Mouse (Mus musculus): ENCODE measurements around the gene Pip4k2c. TPM values are rescaled to one million over a fixed set of nuclear protein-coding genes. Genes with fewer than 3 reads are reported as not detected.
"Not testable (repeated sequence)": the region's sequence is repeated elsewhere in the genome, so short reads cannot be mapped to it uniquely, and the experiment has no call there.

Gene Pip4k2c
- total RNA-seq, 1 experiment from 2014 or later, result 28.5 TPM

DNA sequence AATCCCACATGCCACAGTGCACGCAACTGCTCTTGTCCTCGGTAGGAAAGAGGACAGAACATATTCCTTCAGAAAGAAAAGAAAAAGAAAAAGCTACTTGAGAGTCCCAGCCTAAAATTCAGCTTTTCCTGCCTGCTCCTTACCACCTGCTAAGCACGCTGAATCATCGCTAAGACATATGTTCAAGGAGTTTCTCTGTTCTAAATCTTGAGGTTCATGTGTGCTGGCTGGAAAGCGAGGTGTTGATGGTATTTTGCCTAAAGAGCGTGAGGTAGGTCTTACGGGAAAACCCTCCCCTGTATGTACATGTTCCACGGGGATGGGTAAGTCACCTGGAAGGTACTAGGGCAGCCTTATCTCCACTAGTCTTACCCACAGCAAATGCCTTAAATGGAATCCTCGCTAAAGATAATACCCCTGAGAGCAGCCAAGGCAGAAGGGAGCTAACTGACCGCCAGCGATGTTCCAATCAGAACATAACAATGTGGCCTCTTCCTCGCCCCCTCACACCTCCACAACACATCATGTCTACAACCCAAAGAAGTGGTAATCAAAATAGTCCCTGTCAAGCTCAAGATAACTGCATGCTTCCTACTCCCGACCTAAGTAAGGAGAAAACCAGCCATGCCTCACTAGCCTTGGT is 1.3 kb downstream of the Pip4k2c start:
- no peak for DNase-seq

- no peak for DNase-seq
These were observed 2.5 kb downstream of the Pip4k2c start for GRCm38 (mm10) chr10:127208921-127209320.

GRCm38 (mm10) chr10:127205373-127205772 is 6.0 kb downstream of the Pip4k2c start:
- DNase-seq, result no peak

GRCm38 (mm10) chr10:127204589-127204988 is 6.8 kb downstream of the Pip4k2c start:
- no peak for DNase-seq

DNA sequence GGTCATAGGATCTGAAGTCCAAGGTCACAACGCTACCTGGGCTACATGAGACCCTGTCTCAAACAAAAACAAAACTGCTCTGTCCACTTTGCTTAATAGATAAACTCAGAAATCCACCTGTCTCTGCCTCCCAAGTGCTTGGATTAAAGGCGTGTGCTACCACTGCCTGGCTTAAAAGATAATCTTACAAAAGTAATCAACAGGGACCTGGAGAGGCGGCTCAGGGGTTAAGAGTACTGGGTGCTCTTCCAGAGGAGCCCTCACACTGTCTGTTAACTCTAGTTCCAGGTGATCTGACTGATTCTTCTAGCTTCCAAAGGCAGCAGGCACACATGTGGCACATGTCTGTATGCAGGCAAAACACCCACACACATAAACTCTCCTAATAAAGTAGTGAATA is 8.3 kb downstream of the Pip4k2c start:
- no peak for DNase-seq

DNA sequence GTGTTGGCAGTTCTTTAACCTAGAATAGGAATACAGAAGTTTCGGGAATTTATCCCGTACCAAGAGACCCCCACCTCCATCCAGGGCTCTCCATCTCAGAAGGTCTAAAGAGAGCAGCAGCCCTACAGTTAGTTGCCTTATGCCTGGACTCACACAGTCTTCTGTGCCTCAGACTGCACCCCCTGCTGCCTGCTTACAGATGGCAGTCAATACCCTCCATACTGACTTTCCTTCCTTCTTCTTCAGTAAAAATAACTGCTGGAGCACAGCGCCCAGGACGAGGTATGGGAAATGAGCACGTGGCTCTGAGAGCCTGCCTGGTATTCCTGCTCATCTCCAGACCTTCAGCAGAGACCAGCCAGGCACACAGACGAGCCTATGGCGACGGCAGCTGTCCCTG is 11.1 kb downstream of the Pip4k2c start:
- DNase-seq, result no peak

- no peak for DNase-seq
These were observed 11.9 kb downstream of the Pip4k2c start for GRCm38 (mm10) chr10:127199474-127199873.

DNA sequence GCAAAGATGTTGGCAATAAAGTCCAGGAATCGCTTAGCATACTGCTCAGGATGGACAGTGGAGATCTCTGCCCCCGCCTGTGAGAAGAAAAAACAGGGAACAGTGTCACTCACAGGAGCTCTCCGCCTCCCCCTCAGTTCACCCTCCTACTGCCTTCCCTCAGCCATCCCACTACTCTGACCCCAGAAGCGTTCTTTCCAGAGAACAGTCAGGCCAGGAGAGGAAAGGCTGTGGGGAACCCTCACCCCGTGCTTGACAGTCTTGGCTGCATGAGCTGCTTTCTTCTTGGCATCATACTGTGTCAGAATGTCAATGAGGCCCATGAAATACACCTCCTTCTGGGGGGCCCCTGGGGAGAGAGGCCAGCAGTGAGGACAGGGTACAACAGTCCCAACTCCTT is 12.3 kb downstream of the Pip4k2c start:
- no peak for DNase-seq

DNA sequence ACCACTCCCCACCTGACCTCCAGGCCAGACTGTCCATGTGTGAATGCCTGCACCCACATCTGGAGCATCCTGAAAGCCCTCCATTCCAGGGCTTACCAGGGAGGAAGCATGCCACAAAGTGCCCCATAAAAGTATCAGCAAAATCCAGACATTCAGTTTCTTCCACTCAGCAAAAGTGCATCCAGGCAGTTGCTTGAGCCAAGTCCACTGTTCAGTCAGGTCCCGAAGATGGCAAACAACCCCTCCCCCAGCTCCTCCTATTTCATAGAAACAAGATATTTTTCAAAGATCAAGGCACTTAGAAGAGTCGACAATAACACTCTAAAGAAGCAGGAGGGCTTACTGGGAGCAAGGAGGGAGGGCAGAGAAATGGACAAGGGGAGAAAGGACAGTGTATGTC is 12.9 kb downstream of the Pip4k2c start:
- DNase-seq, result no peak

- DNase-seq, result no peak
These were observed 13.8 kb downstream of the Pip4k2c start for GRCm38 (mm10) chr10:127197505-127198110.

GRCm38 (mm10) chr10:127197104-127197503 is 14.3 kb downstream of the Pip4k2c start:
- DNase-seq, result no peak

DNA sequence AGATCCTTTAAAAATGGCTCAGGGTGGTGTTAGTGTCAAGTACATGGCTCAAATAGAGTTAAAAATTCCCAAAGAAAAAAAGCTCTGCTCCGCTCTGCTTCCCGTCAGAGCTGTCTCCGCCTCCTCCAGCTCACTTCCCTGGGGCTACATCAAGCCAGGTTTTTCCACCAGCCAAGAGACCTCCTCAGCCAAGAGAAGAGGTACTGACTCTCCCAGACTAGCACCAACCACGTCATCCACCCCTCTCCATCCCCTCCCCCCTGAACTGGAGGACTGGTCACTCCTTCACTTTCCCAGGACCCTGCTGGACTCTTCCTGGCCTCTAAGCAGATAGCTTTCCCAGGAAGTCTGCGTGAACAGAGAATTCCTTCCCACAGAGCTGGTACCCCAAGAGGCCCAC is 15.0 kb downstream of the Pip4k2c start:
- peak; percentile 77 for DNase-seq

DNA sequence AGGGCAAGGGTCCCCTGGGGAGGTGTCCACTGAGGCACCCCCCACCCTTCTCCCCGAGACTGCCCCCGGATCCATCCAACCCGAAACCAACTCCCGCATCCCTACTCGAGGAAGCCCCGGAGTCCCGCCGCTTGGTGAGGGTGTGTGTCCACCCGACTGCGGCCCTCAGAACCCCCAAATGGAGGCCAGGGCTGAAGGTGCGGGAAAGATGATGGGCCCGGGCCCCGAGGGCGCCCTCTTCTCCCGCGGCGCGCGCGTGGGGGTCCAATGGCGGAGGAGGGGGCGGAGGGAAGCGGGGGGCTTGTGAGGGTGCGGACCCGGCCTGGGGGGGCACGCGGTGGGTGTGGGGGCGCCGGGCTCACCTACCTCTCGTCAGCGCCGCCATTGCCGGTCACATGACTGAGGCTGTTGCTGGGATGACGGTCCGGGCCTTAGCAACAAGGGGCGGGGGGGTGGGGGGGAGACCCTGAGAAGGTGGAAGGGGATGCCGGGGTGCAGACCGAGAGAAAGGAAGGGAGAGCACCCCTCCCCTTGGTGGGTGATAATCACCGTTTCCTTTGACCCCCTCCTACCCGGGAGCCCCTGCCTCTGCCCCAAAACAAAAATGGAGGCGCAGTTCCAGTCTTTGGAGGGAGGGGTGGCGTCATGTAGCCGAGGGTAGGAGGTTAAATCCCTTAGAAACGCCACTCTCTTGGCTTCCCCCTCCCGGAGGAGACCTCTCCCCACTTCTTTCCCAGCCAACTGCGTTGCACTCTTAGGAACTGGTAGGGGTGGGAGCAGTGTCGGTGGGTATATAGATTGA is 15.9 kb downstream of the Pip4k2c start, which contains the start of gene Dtx3:
TSS of gene Dtx3 (minus strand) at position 401 of the 802 bp plus-strand sequence.
- peak; percentile 68 for DNase-seq

GRCm38 (mm10) chr10:127194428-127195327 is 16.7 kb downstream of the Pip4k2c start:
- peak; percentile 81 for DNase-seq

DNA sequence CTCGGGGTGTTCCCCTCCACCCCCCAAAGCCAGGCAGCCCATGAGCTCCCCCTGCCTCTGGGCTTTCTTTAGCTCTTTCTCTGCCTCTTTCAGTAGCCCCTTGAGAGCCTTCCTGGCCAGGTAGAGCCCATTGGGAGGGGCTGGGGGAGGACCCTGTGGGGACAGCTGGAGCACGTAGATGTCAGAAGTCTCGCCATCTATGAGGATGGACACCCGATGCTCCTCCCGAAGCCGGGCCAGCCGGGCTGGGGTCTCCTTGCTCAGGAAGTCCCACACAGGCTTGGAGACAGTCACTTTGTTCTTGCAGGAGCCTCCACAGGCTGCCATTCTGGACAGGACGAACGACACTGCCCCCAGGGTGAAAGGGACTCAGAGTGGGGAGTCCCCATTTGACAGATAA is 18.4 kb downstream of the Pip4k2c start:
- no peak for DNase-seq

DNA sequence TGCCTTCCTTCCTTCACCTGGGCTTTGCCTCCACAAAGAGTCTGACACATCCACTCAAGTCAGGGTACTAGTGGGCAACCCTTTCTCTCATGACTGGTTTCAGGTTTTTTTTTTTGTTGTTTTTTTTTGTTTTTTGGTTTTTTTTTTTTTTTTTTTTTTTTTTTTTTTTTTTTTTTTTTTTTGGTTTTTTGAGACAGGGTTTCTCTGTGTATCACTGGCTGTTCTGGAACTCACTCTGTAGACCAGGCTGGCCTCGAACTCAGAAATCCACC is 19.4 kb downstream of the Pip4k2c start:
- not testable (repeated sequence) for DNase-seq

DNA sequence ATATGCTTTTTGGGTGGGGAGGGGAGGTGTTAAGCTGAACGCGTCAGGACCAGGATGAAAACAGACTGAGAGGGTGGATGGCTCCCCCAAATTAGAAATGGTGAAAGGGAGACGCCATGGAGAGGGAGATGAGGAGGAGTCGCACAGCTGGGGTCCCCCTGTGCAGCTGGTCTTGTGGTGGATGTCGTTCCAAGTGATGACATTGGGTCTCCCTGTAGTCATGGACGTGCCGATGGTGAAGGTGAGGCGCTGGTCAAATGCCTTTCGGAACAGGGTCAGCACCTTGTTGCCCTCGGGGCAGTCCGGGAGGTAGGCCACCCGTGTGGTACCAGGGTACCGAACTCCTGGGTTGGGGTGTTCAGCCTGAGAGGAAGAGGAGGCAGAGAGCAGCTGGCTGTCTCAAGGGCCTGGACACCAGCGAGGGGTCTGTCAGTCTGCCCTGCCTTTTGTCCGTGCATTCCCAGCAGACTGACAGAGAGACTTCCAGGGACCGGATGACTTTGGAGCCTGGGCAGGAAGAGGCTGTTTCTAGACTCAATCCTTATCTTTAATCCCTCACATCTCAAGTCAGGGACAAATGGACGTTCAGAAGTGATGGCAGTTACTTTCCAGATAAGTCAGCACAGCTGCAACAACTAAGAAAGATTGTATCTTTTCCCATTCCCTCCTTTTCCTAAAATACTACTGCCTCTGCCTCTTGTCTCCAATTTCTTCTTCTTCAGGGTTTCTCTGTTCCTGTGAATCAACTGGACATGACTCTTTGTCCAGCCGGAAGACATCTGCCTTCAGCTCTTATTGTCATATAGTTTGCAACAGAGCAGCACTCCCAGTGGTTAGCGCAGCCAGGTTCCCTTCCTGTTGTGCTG is 20.0 kb downstream of the Pip4k2c start:
- no peak for DNase-seq

DNA sequence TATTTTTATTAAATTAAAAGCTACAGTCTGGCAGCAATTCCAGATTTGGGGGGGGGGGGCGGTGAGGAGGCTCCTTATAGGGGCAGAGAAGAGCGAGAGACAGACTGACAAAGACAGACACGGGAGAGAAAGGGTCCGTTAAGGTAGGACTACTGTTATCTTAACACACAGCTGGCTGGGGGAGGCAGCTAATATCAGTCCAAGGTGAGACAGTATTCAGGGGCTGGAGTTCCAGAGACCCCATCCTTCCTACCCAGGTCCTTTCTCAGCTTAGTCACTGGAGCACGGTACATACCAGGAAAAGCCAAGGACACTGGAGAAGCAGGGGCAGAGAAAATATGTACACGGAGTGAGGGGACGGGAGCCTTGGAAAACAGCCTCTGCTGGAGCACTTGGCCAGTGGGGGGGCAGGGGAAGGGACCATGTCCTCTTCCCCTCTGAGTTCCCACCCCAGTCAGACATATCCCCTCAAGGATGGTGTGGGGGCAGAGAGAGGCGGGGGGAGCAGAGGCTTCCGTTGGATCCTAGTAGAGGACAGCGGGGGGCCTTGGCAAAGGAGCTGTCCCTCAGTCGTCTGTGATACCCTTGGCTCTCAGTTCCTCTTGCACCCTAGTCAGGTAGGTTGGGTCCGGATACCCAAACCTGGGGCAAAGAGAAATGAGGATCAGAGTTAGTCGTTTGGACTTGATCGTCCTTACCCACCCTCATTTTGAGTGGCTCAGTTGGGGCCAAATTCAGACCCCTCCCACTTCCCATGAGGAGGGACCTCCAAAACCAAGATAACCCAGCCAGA is 20.8 kb downstream of the Pip4k2c start:
- no peak for DNase-seq

GRCm38 (mm10) chr10:127189651-127190381 is 21.6 kb downstream of the Pip4k2c start, which contains the start of gene Arhgef25:
Gene Arhgef25 (minus strand): TSS chr10:127190083.
- peak; percentile 64 for DNase-seq

- DNase-seq, result no peak
These were observed 22.2 kb downstream of the Pip4k2c start for GRCm38 (mm10) chr10:127189116-127189650.
